Mouse (Mus musculus) liver, embryonic 11.5 days (tissue): ENCODE data around the gene Cpn1. TPM values are rescaled to one million over a fixed set of nuclear protein-coding genes. Genes with fewer than 3 reads are reported as not detected.
A peak's percentile ranks its signal among the peaks of the same experiment; 100 is the strongest.

ENCODE experiments used
- ATAC-seq: fragments of 200-750 bp; cut with Nextera tagmentation; replicated peaks from 2 replicates; pipeline ENCODE4 v1.8.0; 2017; ENCODE audit warnings: moderate number of reproducible peaks, mild to moderate bottlenecking, moderate TSS enrichment, moderate library complexity; ENCODE audit not compliant: low FRiP score
- DNase-seq: peaks from one replicate; pipeline ENCODE4 v3.0.0-alpha.2; 2017; ENCODE audit warnings: low spot score
- H3K27ac ChIP-seq: fragments of 300-500 bp; sonication (generic); 2 replicates; pipeline ENCODE4 v1.5.1; 2014; ENCODE audit warnings: mild to moderate bottlenecking, low read depth, low read length, control low read depth
- H3K27me3 ChIP-seq: fragments of 300-500 bp; sonication (generic); replicated peaks from 2 replicates; pipeline ENCODE4 v1.6.1; 2014; ENCODE audit warnings: low read length, mixed read lengths; ENCODE audit not compliant: control insufficient read depth, insufficient read depth
- H3K36me3 ChIP-seq: fragments of 300-500 bp; sonication (generic); 2 replicates; pipeline ENCODE4 v1.6.1; 2014; ENCODE audit warnings: mild to moderate bottlenecking, low read length, moderate library complexity, mixed read lengths; ENCODE audit not compliant: control insufficient read depth, insufficient read depth
- H3K4me1 ChIP-seq: fragments of 300-500 bp; sonication (generic); replicated peaks from 2 replicates; pipeline ENCODE4 v1.6.1; 2014; ENCODE audit warnings: low read length, mixed read lengths; ENCODE audit not compliant: control insufficient read depth, insufficient read depth
- H3K4me2 ChIP-seq: fragments of 300-500 bp; sonication (generic); 2 replicates; pipeline ENCODE4 v1.6.1; 2014; ENCODE audit warnings: mild to moderate bottlenecking, control low read depth, moderate library complexity
- H3K4me3 ChIP-seq: fragments of 300-500 bp; sonication (generic); 2 replicates; pipeline ENCODE4 v1.5.1; 2014; ENCODE audit warnings: low read depth, low read length, control low read depth
- H3K9ac ChIP-seq: fragments of 300-500 bp; sonication (generic); 2 replicates; pipeline ENCODE4 v1.6.1; 2014; ENCODE audit warnings: low read depth, low read length, control low read depth
- H3K9me3 ChIP-seq: fragments of 300-500 bp; sonication (generic); 2 replicates; pipeline ENCODE4 v1.6.1; 2016; ENCODE audit warnings: low read length, inconsistent platforms, mixed read lengths; ENCODE audit not compliant: control insufficient read depth
- WGBS: fragments of 180-500 bp; shearing (Covaris S2); extraction: QIAGEN DNeasy Blood & Tissue Kit; methylation state at CpG from one replicate; pipeline ENCODE4 v1.1.7; 2014; 5-methylcytosine and 5-hydroxymethylcytosine counted together
- polyA plus RNA-seq: library from polyadenylated mRNA; unstranded; fragments of >200 nt; fragmentation: Nextera tagmentation; extraction: Ambion mirVana; gene quantifications from 2 replicates; pipeline ENCODE4 v1.2.1, GENCODE M21; 2014

Gene Cpn1
- polyA plus RNA-seq, 1 experiment from 2014 or later, result 53.7 TPM

DNA sequence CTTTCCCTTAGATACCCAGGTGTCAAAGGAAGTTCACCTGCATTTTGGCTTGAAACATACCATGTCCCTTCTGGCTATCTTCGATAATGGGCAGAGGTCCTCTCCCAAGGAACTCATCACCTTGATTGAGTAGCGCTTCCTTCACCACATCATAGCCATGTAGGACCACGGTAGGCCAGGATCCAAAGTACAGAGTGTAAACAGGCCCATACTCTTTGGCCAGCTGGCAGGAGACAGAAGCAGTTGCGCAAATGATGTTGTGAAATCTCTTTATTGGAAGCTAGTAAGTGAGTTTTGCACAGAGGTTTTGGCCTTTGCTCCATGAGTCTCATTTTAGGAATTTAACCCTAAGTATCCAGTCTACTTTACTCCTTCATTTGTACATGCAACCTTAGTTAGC is 35.1 kb upstream of the Cpn1 start:
- Histone ChIP-seq H3K9ac (no peak overlapping the region), H3K27ac (no peak overlapping the region), H3K4me1 (no peaks in the 10 kb centered on the region), H3K9me3 (no peaks in the 10 kb centered on the region), H3K36me3 (no peaks in the 10 kb centered on the region), H3K4me3 (no peak overlapping the region), H3K4me2 (no peak overlapping the region), H3K27me3 (no peaks in the 10 kb centered on the region)
- peak; percentile 60; the same call in 1 of the 2 replicates for ATAC-seq
- no peak for DNase-seq
- WGBS, result 80% methylated on average over 4 of the region's 4 CpGs

DNA sequence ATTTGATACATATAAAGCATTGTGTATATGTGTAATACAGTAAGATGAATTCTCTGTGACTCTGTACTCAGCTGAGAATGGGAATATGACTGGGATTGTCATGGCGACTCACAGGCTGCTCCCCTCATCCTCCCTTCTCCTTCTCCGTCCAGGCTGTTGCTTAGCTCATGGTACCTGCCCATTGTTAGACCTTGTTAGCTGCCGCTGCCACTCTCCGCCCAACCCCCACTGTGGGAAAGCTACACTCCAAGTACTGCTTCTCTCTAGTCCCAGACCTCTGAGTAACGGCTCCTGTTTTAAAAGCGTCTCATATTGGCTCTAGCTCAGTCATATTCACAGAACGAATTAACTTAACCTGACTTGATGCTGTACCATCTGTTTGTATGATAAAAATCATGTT is 33.4 kb upstream of the Cpn1 start:
- Histone ChIP-seq H3K9ac (no peak overlapping the region), H3K4me1 (no peaks in the 10 kb centered on the region), H3K9me3 (no peaks in the 10 kb centered on the region), H3K27me3 (no peaks in the 10 kb centered on the region), H3K4me3 (no peak overlapping the region), H3K27ac (no peak overlapping the region), H3K36me3 (no peaks in the 10 kb centered on the region), H3K4me2 (peak overlapping the region; percentile 8; the same call in 1 of the 2 replicates)
- DNase-seq (no peak), ATAC-seq (no peak)
- WGBS, result 59% methylated on average over 7 of the region's 7 CpGs

DNA sequence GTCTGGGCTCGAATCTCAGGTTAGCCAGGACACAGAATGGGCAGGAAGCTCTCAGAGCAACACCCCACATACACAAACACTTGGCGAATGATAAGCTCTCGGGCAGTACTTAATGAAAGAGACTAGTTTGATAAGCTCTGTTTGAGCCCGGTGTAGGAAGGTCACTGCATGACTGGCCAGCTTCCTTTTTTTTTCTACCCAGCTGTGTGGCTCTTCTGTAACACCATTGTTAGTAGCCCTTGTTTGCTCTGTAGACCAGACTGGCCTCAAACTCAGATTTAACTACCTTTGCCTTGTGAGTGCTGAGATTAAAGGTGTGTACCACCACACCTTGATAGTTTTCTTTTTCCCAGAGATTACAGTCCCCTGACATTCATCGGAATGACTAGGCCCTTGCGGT is 27.5 kb upstream of the Cpn1 start:
- Histone ChIP-seq H3K4me3 (no peak overlapping the region), H3K27ac (no peak overlapping the region), H3K4me1 (no peaks in the 10 kb centered on the region), H3K27me3 (no peaks in the 10 kb centered on the region), H3K36me3 (no peaks in the 10 kb centered on the region), H3K4me2 (no peak overlapping the region), H3K9ac (no peak overlapping the region), H3K9me3 (no peaks in the 10 kb centered on the region)
- ATAC-seq (no peak), DNase-seq (no peak)
- 52% methylated on average over 6 of the region's 6 CpGs for WGBS

DNA sequence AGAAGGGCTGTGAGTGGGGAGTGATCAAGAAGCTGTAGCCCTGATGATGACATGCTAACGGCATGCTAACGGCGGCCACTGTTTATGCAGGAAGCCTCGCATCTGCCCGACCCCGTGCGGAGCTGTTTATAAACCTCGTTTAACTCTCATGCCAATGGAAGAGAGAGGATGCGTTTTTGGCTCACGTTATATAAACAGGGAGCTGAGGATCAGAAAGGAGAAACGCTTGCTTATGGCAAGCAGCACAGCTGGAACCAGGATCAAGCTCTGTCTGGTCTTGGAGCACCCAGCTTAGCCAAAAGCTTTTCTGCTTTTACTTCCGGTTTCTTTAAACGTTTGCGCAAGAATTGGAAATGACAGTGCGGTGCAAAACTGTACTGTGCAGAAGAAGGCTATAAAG is 22.4 kb upstream of the Cpn1 start:
- ATAC-seq (no peak), DNase-seq (no peak)
- no peak overlapping the region for H3K4me2 ChIP-seq
- no peak overlapping the region for H3K27ac ChIP-seq
- H3K9me3 ChIP-seq, result no peaks in the 10 kb centered on the region
- no peaks in the 10 kb centered on the region for H3K36me3 ChIP-seq
- no peak overlapping the region for H3K9ac ChIP-seq
- 63% methylated on average over 15 of the region's 15 CpGs for WGBS
- H3K4me1 ChIP-seq, result no peaks in the 10 kb centered on the region
- no peaks in the 10 kb centered on the region for H3K27me3 ChIP-seq
- no peak overlapping the region for H3K4me3 ChIP-seq

DNA sequence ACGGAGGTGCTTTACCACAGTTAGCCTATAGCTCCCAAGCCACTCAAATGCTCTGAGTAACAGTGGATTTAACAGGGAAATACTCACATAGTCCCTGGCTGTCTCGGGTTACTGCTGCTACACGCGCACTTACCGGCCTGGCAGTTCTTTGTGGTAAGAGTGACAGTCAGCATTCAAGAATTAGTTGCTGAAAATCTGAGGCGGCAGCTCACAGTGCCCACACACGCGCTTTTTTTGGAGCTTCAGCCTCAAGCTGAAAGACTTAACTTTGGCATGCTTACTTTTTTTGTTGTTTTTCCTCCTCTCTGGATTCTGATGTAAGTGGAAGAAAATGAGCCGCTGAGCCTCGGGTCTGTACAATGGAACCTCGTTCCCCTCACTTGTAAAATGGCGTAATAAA is 20.8 kb upstream of the Cpn1 start:
- Histone ChIP-seq H3K9ac (no peak overlapping the region), H3K9me3 (no peaks in the 10 kb centered on the region), H3K4me1 (no peaks in the 10 kb centered on the region), H3K4me3 (no peak overlapping the region), H3K36me3 (no peaks in the 10 kb centered on the region), H3K4me2 (no peak overlapping the region), H3K27ac (no peak overlapping the region), H3K27me3 (no peaks in the 10 kb centered on the region)
- ATAC-seq (no peak), DNase-seq (no peak)
- 75% methylated on average over 12 of the region's 12 CpGs for WGBS

DNA sequence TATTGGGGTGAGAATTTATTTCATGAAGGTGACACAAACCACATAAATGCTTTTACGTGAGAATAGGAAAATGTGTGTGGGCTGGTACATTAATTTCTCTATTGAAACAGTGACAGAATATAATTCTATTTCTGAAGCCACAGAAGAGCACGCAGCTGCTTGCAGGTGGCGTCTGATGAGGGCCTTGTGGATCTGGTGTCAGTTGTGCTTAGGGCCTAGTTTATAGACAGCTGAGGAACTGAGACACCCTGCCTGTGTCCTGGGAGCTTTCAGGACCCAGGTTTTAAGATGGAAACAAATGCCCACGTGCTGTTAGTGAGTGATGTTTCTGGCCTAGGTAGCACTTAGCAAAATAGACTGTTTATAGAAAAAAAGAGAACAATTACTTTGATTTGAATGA is 18.7 kb upstream of the Cpn1 start:
- Histone ChIP-seq H3K4me3 (no peak overlapping the region), H3K9me3 (no peaks in the 10 kb centered on the region), H3K4me1 (no peaks in the 10 kb centered on the region), H3K36me3 (no peaks in the 10 kb centered on the region), H3K27me3 (no peaks in the 10 kb centered on the region), H3K9ac (no peak overlapping the region), H3K4me2 (no peak overlapping the region), H3K27ac (no peak overlapping the region)
- ATAC-seq, result no peak
- whole genome bisulfite sequencing, result 68% methylated on average over 4 of the region's 4 CpGs
- DNase-seq, result no peak

DNA sequence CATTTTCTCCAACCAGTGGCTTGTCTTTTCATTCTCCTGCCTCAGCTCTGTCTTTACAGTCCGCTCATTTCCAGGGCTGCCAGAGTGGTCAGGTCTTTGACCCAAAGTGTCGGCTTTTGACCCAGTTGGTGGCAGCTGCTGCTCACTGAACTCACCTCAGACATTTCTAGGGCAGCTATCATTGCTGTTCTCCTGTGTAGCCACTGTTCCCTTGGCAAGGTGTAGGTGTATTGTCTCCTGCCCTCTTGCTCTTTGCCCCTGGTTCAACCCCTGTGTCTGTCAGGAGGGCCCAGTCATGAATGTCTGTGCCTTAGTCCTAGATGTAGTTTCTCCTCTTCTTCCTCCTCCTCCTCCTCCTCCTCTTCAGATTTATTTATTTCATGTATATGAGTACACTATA is 17.9 kb upstream of the Cpn1 start:
- ATAC-seq (no peak), DNase-seq (no peak)
- no peaks in the 10 kb centered on the region for H3K27me3 ChIP-seq
- H3K4me2 ChIP-seq, result no peak overlapping the region
- WGBS, result 82% methylated on average over 2 of the region's 2 CpGs
- H3K9me3 ChIP-seq, result no peaks in the 10 kb centered on the region
- H3K4me3 ChIP-seq, result no peak overlapping the region
- no peaks in the 10 kb centered on the region for H3K36me3 ChIP-seq
- H3K27ac ChIP-seq, result no peak overlapping the region
- no peak overlapping the region for H3K9ac ChIP-seq
- H3K4me1 ChIP-seq, result no peaks in the 10 kb centered on the region

DNA sequence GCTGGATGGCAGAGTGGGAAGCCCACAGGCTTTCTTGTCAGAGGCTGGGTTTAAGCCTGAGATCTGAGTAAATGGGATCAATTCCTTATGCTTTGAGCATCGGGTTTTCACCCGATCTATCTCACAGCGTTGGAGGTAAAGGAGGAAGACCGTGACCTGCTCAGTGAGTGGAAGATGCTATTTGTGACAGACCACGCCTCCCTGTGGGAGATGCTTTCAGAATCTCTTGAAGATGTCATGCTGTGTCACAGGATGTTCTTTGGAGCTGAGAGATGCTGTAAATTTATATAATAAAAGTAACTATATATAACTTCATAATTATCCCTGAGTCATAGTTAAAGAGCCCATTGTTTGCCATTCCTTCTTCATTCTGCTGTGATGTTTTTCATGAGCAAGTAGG is 14.4 kb upstream of the Cpn1 start:
- H3K27ac ChIP-seq, result no peak overlapping the region
- no peaks in the 10 kb centered on the region for H3K27me3 ChIP-seq
- H3K4me1 ChIP-seq, result no peaks in the 10 kb centered on the region
- H3K4me3 ChIP-seq, result no peak overlapping the region
- no peak for DNase-seq
- 58% methylated on average over 5 of the region's 5 CpGs for WGBS
- H3K9ac ChIP-seq, result no peak overlapping the region
- no peak overlapping the region for H3K4me2 ChIP-seq
- ATAC-seq, result no peak
- no peaks in the 10 kb centered on the region for H3K9me3 ChIP-seq
- H3K36me3 ChIP-seq, result no peaks in the 10 kb centered on the region

DNA sequence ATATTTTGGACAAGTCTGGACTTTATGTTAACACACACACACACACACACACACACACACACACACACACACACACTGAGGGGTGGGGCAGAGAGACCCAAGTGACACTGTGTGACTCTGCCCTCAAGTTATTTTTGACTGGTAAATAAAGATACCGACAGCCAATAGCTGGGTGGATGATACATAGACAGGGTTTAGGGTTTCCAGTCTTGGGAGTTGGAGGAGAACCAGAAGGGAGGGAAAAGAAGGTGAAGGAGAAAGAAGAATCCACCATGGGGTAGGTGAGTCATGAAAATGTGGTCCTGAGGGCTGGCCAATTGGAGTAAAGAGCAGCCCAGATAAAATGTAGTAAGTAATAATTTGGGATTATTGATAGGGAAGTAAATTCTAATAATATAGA is 13.7 kb upstream of the Cpn1 start:
- Histone ChIP-seq H3K27me3 (no peaks in the 10 kb centered on the region), H3K9ac (no peak overlapping the region), H3K36me3 (no peaks in the 10 kb centered on the region), H3K4me3 (no peak overlapping the region), H3K9me3 (no peaks in the 10 kb centered on the region), H3K27ac (no peak overlapping the region), H3K4me1 (no peaks in the 10 kb centered on the region), H3K4me2 (no peak overlapping the region)
- no peak for DNase-seq
- WGBS, result 61% methylated on average over 1 of the region's 1 CpGs
- ATAC-seq, result no peak
